Mouse (Mus musculus) erythroblast, adult 5-6 weeks (primary cell): ENCODE results near the gene B3gat2. TPM values are rescaled to one million over a fixed set of nuclear protein-coding genes. Genes with fewer than 3 reads are reported as not detected.

Experiments
- total RNA-seq, 2 experiments: library from RNA; stranded (forward) in 1 of 2; stranded (reverse) in 1 of 2; fragments of 150-400 nt in 1 of 2; fragments of 200-764, 138-1000 nt in 1 of 2; gene quantifications; 2 replicates each; pipeline versions ENCODE4 v1.2.3 to v1.2.4; 2015 to 2017; ENCODE audit warnings: low replicate concordance in 2 of 2

Gene B3gat2
- total RNA-seq, 2 experiments from 2014 or later: 0.43 TPM; not detected in 1

Other genes with a start within 250 kb of the B3gat2 start
- gene Smap1, start 160.6 kb downstream of the B3gat2 start, total RNA-seq (2015; ENCODE audit: low replicate concordance): 261 and 395 TPM in 2 replicates
- 226 and 278 TPM in 2 replicates for gene Smap1, start 160.6 kb downstream of the B3gat2 start, total RNA-seq (2017; ENCODE audit: low replicate concordance)
- gene Sdhaf4, start 243.9 kb downstream of the B3gat2 start, total RNA-seq (2015; ENCODE audit: low replicate concordance): 7.5 and 13.8 TPM in 2 replicates
- 6.7 and 8.2 TPM in 2 replicates for gene Sdhaf4, start 243.9 kb downstream of the B3gat2 start, total RNA-seq (2017; ENCODE audit: low replicate concordance)